Comparison of ENCODE assay signal across 15 mouse cellular contexts in genomic region chr10:88263383-88263782, GRCm38 (mm10).
"Had no signal": no experiment of that assay in that cellular context is flagged by ENCODE, and none has a peak within 500 bp of the region (broad histone marks: within the 10 kb centered on the region; RNA-seq: fewer than 3 reads in every experiment).

No protein-coding gene starts in this region.

- H3K27me3 ChIP-seq: intestine, embryonic 15.5 days; limb, embryonic 12.5 days; limb, embryonic 15.5 days had no signal

- H3K9ac ChIP-seq: intestine, embryonic 15.5 days; limb, embryonic 12.5 days; limb, embryonic 15.5 days; liver, embryonic 14.5 days; liver, postnatal 0 days had no signal

- H3K27ac ChIP-seq: intestine, embryonic 15.5 days; limb, embryonic 12.5 days; limb, embryonic 15.5 days; liver, embryonic 14.5 days had no signal

- H3K36me3 ChIP-seq: intestine, embryonic 15.5 days; limb, embryonic 12.5 days; limb, embryonic 15.5 days had no signal

- H3K9me3 ChIP-seq: intestine, embryonic 15.5 days; limb, embryonic 12.5 days; limb, embryonic 15.5 days had no signal

- ATAC-seq: intestine, embryonic 15.5 days; liver, postnatal 0 days had no signal

- H3K4me2 ChIP-seq: intestine, embryonic 15.5 days; limb, embryonic 12.5 days; limb, embryonic 15.5 days; liver, embryonic 11.5 days; midbrain, embryonic 11.5 days had no signal

- DNase-seq: kidney, adult 11 months; kidney, adult 9 months; kidney, postnatal 10 days; kidney, postnatal 4 days; left cerebral cortex, postnatal 4 days; liver, postnatal 0 days; midbrain, embryonic 14.5 days; thymus, adult 18-20 months; thymus, postnatal 4 days had no signal

- H3K4me3 ChIP-seq: intestine, embryonic 15.5 days; limb, embryonic 12.5 days; limb, embryonic 15.5 days had no signal
